Mouse (Mus musculus) hindbrain, embryonic 11.5 days (tissue): Measurements from ENCODE around the gene Gm9844. TPM values are rescaled to one million over a fixed set of nuclear protein-coding genes. Genes with fewer than 3 reads are reported as not detected.
"Not testable (repeated sequence)": the region's sequence is repeated elsewhere in the genome, so short reads cannot be mapped to it uniquely, and the experiment has no call there.

Source experiments
- ATAC-seq: fragments of 200-750 bp; cut with Nextera tagmentation; 2 replicates; pipeline ENCODE4 v1.8.0; 2017; ENCODE audit warnings: mild to moderate bottlenecking, moderate TSS enrichment, moderate library complexity; ENCODE audit not compliant: low FRiP score
- DNase-seq: peaks from one replicate; pipeline ENCODE4 v3.0.0-alpha.2; 2015; ENCODE audit warnings: low spot score
- H3K27ac ChIP-seq: fragments of 300-500 bp; sonication (generic); 2 replicates; pipeline ENCODE4 v1.5.1; 2014; ENCODE audit warnings: mild to moderate bottlenecking, low read depth, low read length
- H3K27me3 ChIP-seq: fragments of 300-500 bp; sonication (generic); 2 replicates; pipeline ENCODE4 v1.6.1; 2014; ENCODE audit warnings: mild to moderate bottlenecking, low read length, moderate library complexity, mixed read lengths; ENCODE audit not compliant: control insufficient read depth, insufficient read depth
- H3K36me3 ChIP-seq: fragments of 300-500 bp; sonication (generic); 2 replicates; pipeline ENCODE4 v1.6.1; 2014; ENCODE audit warnings: mild to moderate bottlenecking, low read length, moderate library complexity, mixed read lengths; ENCODE audit not compliant: control insufficient read depth, insufficient read depth
- H3K4me1 ChIP-seq: fragments of 300-500 bp; sonication (generic); replicated peaks from 2 replicates; pipeline ENCODE4 v1.6.1; 2014; ENCODE audit warnings: low read length, mixed read lengths; ENCODE audit not compliant: control insufficient read depth, insufficient read depth
- H3K4me2 ChIP-seq: fragments of 300-500 bp; sonication (generic); replicated peaks from 2 replicates; pipeline ENCODE4 v1.6.1; 2014; ENCODE audit warnings: mild to moderate bottlenecking, low read depth, low read length
- H3K4me3 ChIP-seq: fragments of 300-500 bp; sonication (generic); 2 replicates; pipeline ENCODE4 v1.5.1; 2014; ENCODE audit warnings: low read depth, low read length
- H3K9ac ChIP-seq: fragments of 300-500 bp; sonication (generic); 2 replicates; pipeline ENCODE4 v1.6.1; 2014; ENCODE audit warnings: low read depth, low read length
- H3K9me3 ChIP-seq: fragments of 300-500 bp; sonication (generic); 2 replicates; pipeline ENCODE4 v1.6.1; 2016; ENCODE audit warnings: low read length; ENCODE audit not compliant: control insufficient read depth
- WGBS: fragments of 180-500 bp; shearing (Covaris S2); extraction: QIAGEN DNeasy Blood & Tissue Kit; methylation state at CpG from one replicate; pipeline ENCODE4 v1.1.7; 2014; 5-methylcytosine and 5-hydroxymethylcytosine counted together
- polyA plus RNA-seq: library from polyadenylated mRNA; unstranded; fragments of >200 nt; fragmentation: Nextera tagmentation; extraction: Ambion mirVana; gene quantifications from 2 replicates; pipeline ENCODE4 v1.2.1, GENCODE M21; 2014

Gm9844 gene
- 20.9 and 23.6 TPM in 2 replicates for polyA plus RNA-seq

GRCm38 (mm10) chr7:24861913-24862312, at the start of gene Gm9844:
Gene Gm9844, plus strand, starts transcription at chr7:24862213.
- H3K36me3 ChIP-seq: no peaks in the 10 kb centered on the region
- no peaks in the 10 kb centered on the region for H3K4me1 ChIP-seq
- WGBS: 87% methylated on average over 7 of the region's 7 CpGs
- no peak for ATAC-seq
- no peak within 1 kb of the TSS for H3K27ac ChIP-seq
- no peak within 1 kb of the TSS for H3K9ac ChIP-seq
- H3K4me2 ChIP-seq: no peak within 1 kb of the TSS
- no peak for DNase-seq
- H3K9me3 ChIP-seq: no peaks in the 10 kb centered on the region
- H3K4me3 ChIP-seq: no peak within 1 kb of the TSS
- H3K27me3 ChIP-seq: no peaks in the 10 kb centered on the region

GRCm38 (mm10) chr7:24817502-24817901, 44.5 kb upstream of the Gm9844 start:
- DNase-seq (peak; percentile 85), ATAC-seq (peak; percentile 53; the same call in 1 of the 2 replicates)
- Histone ChIP-seq H3K9me3 (no peaks in the 10 kb centered on the region), H3K27ac (no peak overlapping the region), H3K9ac (no peak overlapping the region), H3K4me3 (no peak overlapping the region), H3K4me1 (no peaks in the 10 kb centered on the region), H3K36me3 (no peaks in the 10 kb centered on the region), H3K4me2 (no peak overlapping the region), H3K27me3 (no peaks in the 10 kb centered on the region)
- WGBS: 3% methylated on average over 3 of the region's 3 CpGs

- H3K27ac ChIP-seq: no peak overlapping the region
- no peaks in the 10 kb centered on the region for H3K9me3 ChIP-seq
- H3K27me3 ChIP-seq: no peaks in the 10 kb centered on the region
- H3K4me3 ChIP-seq: no peak overlapping the region
- no peaks in the 10 kb centered on the region for H3K4me1 ChIP-seq
- H3K4me2 ChIP-seq: no peak overlapping the region
- no peaks in the 10 kb centered on the region for H3K36me3 ChIP-seq
- ATAC-seq: no peak
- WGBS: 79% methylated on average over 7 of the region's 7 CpGs
- H3K9ac ChIP-seq: no peak overlapping the region
- DNase-seq: no peak
Measured at GRCm38 (mm10) chr7:24824452-24824851, 37.6 kb upstream of the Gm9844 start.

GRCm38 (mm10) chr7:24827181-24827580, 34.8 kb upstream of the Gm9844 start:
- ATAC-seq: no peak
- Histone ChIP-seq H3K9me3 (no peaks in the 10 kb centered on the region), H3K4me2 (no peak overlapping the region), H3K27ac (no peak overlapping the region), H3K4me1 (no peaks in the 10 kb centered on the region), H3K27me3 (no peaks in the 10 kb centered on the region), H3K4me3 (no peak overlapping the region), H3K36me3 (no peaks in the 10 kb centered on the region), H3K9ac (no peak overlapping the region)
- DNase-seq: no peak
- WGBS: 88% methylated on average over 4 of the region's 4 CpGs

GRCm38 (mm10) chr7:24838732-24839409, 23.1 kb upstream of the Gm9844 start:
- not testable (repeated sequence) for H3K9ac ChIP-seq, H3K4me3 ChIP-seq, H3K4me2 ChIP-seq, H3K4me1 ChIP-seq, DNase-seq, H3K9me3 ChIP-seq, H3K27ac ChIP-seq, H3K36me3 ChIP-seq, H3K27me3 ChIP-seq, ATAC-seq
- WGBS: 66% methylated on average over 11 of the region's 13 CpGs

- 77% methylated on average over 8 of the region's 8 CpGs for WGBS
Measured at GRCm38 (mm10) chr7:24839410-24839808, 22.6 kb upstream of the Gm9844 start.

GRCm38 (mm10) chr7:24840331-24840730, 21.7 kb upstream of the Gm9844 start:
- Histone ChIP-seq H3K4me2 (no peak overlapping the region), H3K27me3 (no peaks in the 10 kb centered on the region), H3K27ac (no peak overlapping the region), H3K4me3 (no peak overlapping the region), H3K9ac (no peak overlapping the region), H3K36me3 (no peaks in the 10 kb centered on the region), H3K9me3 (no peaks in the 10 kb centered on the region), H3K4me1 (no peaks in the 10 kb centered on the region)
- WGBS: 62% methylated on average over 3 of the region's 3 CpGs
- ATAC-seq: no peak
- no peak for DNase-seq

More at GRCm38 (mm10) chr7:24839410-24839808, 22.6 kb upstream of the Gm9844 start:
- Histone ChIP-seq H3K4me1 (no peaks in the 10 kb centered on the region), H3K27me3 (no peaks in the 10 kb centered on the region), H3K36me3 (no peaks in the 10 kb centered on the region), H3K9me3 (no peaks in the 10 kb centered on the region), H3K4me3 (no peak overlapping the region), H3K27ac (no peak overlapping the region), H3K4me2 (no peak overlapping the region), H3K9ac (no peak overlapping the region)
- DNase-seq: no peak
- ATAC-seq: no peak

GRCm38 (mm10) chr7:24841009-24841408, 21.0 kb upstream of the Gm9844 start:
- H3K36me3 ChIP-seq: no peaks in the 10 kb centered on the region
- H3K4me1 ChIP-seq: no peaks in the 10 kb centered on the region
- WGBS: 88% methylated on average over 4 of the region's 4 CpGs
- no peak overlapping the region for H3K27ac ChIP-seq
- DNase-seq (no peak), ATAC-seq (no peak)
- no peak overlapping the region for H3K4me3 ChIP-seq
- no peaks in the 10 kb centered on the region for H3K9me3 ChIP-seq
- H3K9ac ChIP-seq: no peak overlapping the region
- no peak overlapping the region for H3K4me2 ChIP-seq
- H3K27me3 ChIP-seq: no peaks in the 10 kb centered on the region

- no peak overlapping the region for H3K4me2 ChIP-seq
- H3K36me3 ChIP-seq: no peaks in the 10 kb centered on the region
- no peak overlapping the region for H3K4me3 ChIP-seq
- ATAC-seq (no peak), DNase-seq (no peak)
- H3K4me1 ChIP-seq: no peaks in the 10 kb centered on the region
- H3K9ac ChIP-seq: no peak overlapping the region
- WGBS: 42% methylated on average over 5 of the region's 5 CpGs
- H3K27me3 ChIP-seq: no peaks in the 10 kb centered on the region
- no peak overlapping the region for H3K27ac ChIP-seq
- no peaks in the 10 kb centered on the region for H3K9me3 ChIP-seq
Measured at GRCm38 (mm10) chr7:24844144-24844543, 17.9 kb upstream of the Gm9844 start.
